Mouse (Mus musculus): ENCODE measurements around the gene Dnajc15. TPM values are rescaled to one million over a fixed set of nuclear protein-coding genes. Genes with fewer than 3 reads are reported as not detected.

The Dnajc15 gene
- polyA plus RNA-seq, 1 experiment from 2014 or later, result 298 TPM

DNA sequence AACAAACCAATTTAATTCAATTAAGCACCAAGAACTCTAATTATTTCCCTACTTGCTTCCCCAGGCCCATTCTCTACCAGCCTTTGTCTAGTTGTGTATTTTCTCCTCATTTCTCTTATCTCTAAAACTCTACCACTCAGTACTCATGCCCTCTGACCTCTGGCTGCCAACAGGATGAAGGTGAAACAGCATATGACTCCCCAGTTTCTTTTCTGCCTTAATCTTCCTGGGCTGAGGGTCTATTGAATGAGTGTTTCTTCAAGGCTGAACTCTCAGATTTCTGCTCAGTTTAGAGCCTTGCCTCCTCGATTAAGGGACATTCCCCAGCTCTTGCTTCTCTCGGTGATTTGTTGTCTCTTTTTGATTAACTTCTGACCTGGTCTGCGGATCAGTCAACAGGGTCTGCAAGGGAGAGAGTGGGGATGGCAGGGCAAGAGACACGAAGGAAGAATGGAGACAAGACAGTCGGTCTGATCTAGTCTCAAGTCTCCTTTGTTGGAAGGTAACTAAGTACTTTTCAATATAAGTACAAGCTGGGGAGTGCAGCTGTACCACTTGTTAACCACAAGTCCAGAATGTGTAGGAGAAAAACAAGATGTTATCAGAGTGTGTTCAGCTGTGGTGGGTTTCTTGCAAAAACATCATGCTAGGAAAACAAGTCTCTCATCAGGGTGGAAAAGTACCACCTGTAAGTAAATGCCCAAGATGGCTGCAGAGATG, 13.9 kb downstream of the Dnajc15 start:
- DNase-seq (ENCODE audit: low spot score), result peak; percentile 84

DNA sequence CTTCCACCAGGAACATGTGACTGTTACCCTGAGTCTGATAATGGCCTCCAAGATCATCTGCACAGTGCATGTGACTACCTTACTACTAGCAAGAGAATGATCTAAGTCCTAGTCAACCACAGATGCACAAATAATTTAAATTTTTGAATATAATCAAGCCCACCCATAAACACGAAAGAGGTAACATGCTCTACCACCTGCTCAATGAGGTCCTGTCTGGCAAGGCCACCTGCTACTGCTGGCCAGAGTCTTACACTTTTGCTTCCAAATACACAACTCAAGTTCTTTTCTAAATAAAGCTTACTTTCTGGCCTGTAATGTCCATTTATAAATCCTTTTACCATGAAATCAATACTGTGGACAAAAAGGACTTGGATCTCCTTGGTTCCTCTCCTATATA, 15.0 kb downstream of the Dnajc15 start:
- no peak for DNase-seq (ENCODE audit: low spot score)

DNA sequence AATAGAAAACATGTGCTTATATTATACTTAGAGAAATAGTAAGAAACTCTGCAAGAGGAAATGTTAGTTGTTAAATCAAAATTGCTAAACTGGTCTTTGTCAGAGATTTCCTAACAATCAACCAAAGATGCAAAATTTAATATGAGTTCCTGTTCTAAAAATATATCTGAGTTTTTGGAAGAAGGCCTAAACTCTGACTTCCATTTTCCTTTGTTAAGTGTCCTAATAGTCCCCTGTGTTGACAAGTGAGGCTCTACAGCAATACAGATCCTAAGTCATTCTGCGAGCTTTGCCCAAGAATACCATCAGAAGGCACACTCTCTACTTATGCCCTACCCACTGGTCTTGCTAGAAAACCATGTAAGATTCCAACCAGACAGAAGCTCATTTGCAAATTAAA, 21.0 kb downstream of the Dnajc15 start:
- no peak for DNase-seq (ENCODE audit: low spot score)

DNA sequence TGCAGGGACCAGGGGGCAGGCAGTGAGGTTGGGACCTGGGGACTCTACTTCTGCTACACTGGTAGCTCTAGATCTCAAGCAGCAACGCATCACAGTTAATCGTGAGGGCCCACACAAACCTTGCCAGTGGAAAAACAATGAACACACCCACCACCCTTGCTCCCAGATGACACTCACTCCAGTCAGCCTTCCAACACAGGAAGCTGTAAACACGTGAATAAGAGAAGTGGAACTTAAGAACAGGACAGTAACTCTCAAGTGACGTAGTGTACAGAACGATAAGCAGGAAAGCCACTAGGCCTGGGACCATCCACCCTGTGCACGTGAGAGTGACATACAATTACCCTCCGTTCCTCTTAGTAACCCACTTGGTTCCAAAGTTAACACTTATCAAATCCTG, 25.1 kb downstream of the Dnajc15 start:
- DNase-seq (ENCODE audit: low spot score), result no peak

DNA sequence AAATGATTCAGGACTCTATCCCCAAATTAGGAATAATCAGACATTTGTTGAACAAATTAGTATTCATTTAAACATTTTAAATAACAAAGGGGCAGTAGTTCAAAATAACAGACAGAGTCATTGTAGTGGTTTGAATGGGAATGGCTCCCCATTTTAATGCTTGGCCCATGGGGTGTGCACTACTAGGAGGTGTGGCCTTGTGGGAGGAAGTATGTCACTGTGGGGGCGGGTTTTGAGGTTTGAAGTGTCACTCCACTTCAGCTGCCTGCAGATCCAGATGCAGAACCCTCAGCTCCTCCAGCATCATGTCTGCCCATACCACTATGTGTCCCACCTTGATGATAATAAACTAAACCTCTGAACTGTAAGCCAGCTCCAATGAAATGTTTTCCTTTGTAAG, 26.6 kb downstream of the Dnajc15 start:
- DNase-seq (ENCODE audit: low spot score), result peak; percentile 37

DNA sequence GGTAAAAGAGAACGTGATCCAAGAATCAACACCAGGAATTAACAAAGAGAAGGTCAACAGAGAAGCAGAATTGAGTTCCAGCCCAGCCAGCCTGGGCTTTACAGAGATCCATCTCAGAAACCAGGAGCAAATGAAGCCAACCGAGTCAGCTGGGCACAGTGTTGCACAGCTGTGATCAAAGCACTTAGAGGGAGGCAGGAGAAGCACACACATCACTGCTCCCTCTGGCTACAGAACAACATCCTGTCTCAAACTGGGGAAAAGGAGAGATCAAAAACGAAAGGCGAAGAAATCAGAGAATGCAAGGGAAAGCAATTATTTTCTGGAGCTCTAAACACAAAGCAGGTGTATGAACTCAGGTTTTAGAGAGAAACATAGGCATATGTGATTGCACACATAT, 28.7 kb downstream of the Dnajc15 start:
- DNase-seq (ENCODE audit: low spot score), result peak; percentile 61

DNA sequence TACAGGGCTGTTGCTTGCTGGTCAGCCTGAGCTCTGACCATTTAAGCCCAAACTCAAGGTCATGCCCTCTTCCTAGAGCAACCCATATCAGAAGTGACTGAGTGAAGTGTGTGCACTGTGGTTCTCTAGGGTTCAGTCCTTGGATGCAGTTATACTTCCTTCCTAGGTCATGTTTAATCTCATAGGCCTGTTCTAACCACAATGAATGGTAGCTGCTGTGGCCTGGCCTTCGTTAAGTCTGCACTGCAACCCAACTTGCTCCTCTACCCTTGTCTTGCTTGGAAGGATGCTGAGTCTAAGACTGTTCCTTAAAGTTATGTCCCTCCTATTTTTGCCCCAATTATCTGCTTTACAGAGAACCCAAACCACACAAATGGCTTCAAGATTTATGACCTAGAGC, 29.4 kb downstream of the Dnajc15 start:
- no peak for DNase-seq (ENCODE audit: low spot score)

DNA sequence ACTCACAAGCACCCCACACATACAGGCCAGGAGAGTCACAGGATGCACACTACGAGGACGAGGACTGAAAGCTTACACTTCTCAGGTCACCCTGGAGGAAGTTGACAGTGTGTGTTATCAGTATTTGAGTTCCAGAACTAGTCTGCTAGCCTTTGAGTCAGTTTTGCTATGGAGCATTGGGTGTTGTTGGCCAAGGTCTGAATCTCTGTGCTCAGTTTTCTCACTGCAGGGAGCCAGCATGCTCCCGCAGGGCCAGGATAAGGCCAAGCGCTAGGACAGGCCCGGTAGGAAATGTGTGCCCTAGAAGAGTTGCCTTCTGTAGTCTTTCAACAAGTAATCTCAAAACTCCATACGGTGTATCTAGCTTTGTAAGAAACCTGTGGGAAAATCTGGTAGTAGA, 34.4 kb downstream of the Dnajc15 start:
- DNase-seq (ENCODE audit: low spot score), result no peak

DNA sequence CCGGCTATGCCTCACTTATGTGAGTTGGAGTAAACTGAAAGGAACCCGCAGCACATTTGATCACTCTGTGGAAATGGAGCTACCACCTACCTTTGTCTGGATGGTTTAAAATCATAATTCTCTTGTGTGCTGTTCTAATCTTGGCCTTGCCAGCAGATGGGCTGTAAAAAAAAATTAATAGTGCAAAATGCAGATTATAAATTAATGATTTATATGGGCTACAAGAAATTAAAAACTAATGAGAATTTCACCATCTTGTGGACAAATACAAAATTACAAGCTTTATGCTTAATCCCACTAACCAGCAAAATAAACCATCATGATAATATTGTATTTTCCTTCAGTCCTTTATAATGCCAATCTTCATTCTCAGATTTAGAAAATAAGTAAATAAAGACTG, 34.8 kb downstream of the Dnajc15 start:
- no peak for DNase-seq (ENCODE audit: low spot score)

DNA sequence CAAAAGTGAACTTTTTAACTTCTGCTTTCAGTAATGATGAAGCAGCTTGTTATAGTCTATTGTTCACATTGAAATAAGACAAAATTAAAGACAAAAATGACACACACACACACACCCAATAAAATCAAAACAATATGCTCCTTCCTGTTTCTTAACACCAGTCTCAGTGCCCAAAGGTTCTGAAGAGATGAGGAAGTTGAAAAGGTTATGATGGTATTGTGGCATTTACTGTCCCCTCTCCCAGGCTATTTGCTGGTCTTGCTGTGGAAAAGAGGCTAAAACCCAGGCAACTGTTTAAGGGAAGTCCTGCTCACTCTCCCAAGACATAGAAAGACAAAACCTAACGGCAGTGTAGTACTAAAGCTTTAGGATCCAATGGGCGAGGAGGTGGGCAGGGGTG, 38.1 kb downstream of the Dnajc15 start:
- no peak for DNase-seq (ENCODE audit: low spot score)

DNA sequence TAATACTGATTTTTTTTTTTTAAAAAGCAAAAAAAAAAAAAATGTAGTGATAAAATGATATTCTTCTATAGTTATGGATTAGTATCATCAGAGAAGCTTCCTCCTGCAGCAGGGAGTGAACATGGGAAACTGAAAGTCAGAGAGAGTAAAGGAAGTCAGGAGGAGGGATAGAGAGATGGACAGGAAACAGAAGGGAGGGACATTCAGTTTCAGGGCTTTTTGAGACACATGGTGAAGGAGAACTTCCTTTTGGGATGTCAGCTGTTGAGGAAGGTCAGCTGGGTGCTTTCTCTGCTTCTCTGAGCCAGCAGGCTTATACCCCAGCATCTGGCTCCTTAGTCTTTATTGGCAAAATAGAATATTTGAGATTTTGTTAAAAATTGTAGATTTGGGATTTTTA, 42.6 kb downstream of the Dnajc15 start:
- DNase-seq (ENCODE audit: low spot score), result no peak

DNA sequence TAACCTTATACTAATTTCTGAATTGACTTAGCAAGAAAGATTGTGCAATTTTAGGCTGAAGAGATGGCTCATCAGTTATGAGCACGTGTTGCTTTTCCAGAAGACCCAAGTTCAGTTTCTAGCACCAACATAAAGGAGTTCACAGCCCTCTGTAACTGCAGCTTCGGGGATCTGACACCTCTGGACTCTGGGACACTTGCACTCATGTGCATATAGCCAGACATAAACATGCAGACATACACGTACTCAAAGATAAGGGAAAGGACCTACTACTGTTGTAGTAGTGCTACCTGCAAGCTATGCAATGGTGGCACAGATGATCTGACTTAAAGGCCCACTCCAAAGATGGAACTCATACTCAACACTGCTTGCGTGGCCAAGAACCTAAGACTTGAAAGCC, 43.0 kb downstream of the Dnajc15 start:
- no peak for DNase-seq (ENCODE audit: low spot score)

DNA sequence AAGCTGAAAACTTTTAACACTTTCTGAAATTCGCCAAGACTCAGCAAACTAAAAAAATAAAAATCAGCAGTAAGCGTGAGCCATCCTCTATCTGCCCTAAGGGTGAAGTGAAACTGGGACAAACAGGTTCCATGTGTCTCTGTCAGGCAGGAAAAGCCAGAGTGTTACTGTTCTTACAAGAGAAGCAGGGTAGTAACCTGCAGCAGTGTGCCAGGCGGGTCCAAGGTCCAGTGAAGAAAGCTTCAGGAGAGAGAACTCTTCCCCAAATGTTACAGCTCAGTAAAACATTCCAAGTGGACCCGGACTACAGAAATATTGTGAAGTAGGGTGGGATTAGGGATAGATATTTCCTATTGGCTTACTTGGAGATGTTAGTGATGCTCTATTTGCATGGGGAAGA, 45.3 kb downstream of the Dnajc15 start:
- no peak for DNase-seq (ENCODE audit: low spot score)

DNA sequence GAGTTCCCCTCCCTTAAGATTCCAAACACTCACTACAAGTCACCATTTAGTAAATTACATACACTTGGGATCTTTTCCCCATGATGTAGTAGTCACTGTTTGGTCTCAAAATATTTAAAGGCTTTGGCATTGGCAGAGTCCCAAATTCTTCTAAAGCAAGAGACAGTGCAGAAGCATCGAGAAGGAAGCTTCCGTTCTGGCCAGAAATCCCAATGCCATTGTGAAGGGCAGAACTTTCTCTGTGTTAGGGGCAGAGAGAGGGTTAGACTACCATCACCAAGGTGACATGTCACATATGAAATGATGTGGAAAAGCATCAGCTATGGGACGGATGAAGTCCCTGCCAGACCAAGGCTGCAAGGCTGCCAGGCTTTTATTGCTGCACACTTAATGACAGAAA, 49.0 kb downstream of the Dnajc15 start:
- no peak for DNase-seq (ENCODE audit: low spot score)

DNA sequence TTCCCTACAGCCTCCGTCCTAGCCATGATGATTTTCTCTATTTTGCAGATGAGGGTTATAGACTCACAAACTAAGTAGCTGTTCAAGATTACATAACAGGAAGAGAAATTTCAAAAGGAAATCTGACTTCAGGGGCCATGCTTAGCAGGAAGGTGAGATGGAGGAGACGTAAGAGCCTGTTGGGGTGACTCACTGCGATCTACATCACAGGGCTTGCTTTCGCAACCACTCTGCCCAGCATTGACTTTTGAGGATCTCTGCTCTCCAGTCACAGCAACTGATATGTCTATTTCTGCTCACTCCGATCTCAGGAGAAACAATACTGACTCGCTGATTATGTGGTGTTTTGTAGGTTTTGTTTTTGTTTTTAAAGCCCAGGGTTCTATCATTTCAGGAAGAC, 49.8 kb downstream of the Dnajc15 start:
- no peak for DNase-seq (ENCODE audit: low spot score)

DNA sequence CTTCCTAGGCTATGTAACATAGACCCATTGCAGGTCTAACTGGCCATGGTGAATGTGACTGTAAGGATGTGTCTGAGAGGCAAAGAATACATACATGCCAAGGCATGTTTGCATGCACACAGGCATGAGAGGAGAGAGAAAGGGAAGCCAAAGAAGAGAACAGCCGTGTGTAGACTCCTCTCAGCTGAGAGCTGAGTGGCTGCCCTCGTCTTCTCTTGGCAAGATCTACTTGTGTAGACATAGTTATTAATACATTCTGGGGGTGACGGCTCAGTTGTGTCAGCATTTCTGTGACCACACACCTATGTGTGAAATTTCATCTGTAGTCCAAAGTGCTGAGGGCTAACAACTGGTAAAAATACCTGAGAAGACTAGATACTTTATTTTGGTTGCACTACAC, 55.1 kb downstream of the Dnajc15 start:
- DNase-seq (ENCODE audit: low spot score), result no peak

DNA sequence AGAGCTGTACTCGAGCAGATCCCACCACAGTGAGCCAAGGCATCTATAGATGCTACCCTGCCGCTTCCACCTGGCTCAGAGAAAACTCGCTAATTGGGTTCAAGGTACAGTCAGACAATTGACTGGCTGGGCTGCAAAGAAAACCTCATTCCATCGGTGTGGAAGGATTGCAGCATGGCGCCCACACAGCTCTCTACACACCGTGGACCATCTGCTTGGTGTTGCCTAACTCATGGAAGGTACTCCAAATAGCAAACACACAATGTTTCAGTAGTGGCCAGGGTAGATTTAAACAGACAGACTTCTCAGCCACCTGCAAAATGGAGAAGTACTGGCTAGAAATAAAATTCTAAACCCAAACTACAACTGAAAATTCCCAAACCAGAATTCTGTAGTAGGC, 57.4 kb downstream of the Dnajc15 start:
- DNase-seq (ENCODE audit: low spot score), result no peak

DNA sequence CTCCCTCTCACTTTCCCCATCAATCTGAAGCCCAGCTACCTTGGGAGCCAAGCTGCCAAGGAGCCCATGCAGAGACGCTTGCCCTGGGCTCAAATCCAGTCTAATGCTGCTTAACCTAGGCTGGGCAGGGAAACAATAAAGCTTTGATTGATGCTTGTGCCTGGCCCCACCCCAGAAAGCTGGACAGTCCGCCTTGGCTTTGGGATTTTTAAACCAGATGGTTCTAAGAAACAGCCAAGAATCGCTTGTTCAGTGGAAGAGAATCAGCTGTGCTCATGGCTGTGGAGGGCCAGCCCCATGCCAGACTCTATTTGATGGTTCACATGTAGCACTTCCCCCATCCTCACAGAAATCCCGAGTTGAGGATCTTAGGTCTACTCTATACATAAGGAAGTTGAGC, 60.0 kb downstream of the Dnajc15 start:
- no peak for DNase-seq (ENCODE audit: low spot score)

DNA sequence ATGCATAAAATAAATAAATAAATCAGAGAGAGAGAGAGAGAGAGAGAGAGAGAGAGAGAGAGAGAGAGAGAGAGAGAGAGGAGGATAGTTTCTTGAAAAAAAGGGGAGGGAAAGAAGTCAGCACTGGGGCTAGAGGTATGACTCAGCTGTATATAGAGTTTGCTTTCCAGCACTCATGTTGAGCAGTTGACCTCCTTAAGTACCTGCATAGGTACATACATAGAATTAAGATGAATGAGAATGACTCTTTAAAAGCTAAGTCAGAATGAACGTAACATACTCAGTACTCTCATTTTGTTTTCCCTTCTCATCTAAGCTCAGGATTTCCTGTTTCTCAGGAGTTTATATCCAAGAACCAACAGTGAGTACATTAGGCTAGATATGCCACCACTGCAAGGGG, 62.0 kb downstream of the Dnajc15 start:
- DNase-seq (ENCODE audit: low spot score), result no peak

DNA sequence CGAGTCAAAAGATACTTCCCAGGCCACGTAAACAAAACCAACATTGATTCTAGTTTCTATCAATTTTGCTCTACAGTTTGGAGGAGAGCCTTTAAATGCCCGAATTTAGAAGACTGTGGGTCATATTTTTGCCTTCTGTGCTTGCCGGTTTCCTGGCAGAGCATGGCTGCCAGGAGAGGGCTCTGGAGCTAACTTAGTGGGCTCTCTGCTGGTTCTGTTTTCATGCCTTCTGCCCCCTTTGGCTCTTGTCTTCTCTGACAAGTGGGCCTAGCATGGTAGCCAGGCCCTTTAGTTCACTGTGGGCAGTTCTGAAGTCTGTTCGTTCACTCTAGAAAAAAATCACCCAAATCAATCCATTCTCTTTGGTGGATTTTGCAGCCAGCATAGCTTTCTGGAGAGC, 63.5 kb downstream of the Dnajc15 start:
- no peak for DNase-seq (ENCODE audit: low spot score)

DNA sequence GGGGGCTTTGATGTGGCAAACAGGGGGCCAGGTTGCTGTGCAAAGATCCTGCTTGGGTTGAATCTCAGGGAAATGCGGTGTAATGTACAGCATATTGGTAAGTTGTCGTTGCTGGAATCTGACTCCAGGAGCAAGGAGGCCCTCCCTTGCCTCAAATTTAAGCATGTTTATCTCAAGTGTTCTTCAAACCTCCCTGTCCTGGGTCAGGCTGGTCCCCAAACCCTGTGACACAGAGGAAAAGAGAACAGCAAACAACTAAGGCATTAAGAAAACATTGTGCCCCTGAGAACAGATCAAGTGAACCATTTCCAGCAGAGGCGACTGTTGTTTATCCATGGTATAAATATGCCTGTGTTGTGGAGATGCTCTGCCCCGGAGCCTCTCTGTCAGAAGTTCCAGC, 67.1 kb downstream of the Dnajc15 start:
- no peak for DNase-seq (ENCODE audit: low spot score)

DNA sequence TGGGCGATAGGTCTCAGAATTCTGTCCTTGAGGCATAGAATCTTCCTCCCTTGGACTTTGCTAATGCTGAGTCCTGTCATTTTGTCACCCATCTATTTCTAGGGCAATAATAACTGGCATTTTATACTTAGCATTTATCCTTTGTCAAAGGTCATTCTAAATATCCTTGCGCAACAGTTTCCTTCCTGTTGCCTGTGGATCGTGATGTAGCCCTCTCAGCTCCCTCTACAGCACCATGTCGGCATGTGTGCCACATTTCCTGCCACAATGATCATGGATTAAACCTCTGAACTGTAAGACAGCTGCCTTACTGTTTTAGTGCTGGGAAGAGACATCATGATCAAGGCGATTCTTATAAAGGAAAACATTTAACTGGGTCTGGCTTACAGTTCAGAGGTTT, 68.6 kb downstream of the Dnajc15 start:
- no peak for DNase-seq (ENCODE audit: low spot score)

DNA sequence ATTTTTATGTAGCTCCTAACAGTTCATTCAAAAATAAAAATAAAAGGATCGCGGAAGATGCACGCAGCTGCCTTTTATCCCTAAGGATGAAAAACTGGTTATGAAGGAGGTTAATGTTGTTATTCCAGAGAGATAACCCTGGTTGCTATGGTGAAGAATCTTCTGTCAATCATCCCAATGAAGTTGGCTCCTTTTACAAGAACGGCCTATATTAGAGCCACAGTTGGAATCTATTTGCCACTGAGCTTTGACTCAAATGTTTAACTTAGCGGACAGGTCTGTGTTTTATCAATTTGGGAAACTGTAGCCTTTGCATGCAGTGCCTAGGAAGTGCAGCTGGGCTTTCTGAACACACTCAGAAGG, 72.7 kb downstream of the Dnajc15 start:
- DNase-seq (ENCODE audit: low spot score), result no peak

All from thymus, postnatal 0 days (tissue).